Mouse (Mus musculus) neural tube, embryonic 12.5 days (tissue): ENCODE data around the gene Suv39h1. TPM values are rescaled to one million over a fixed set of nuclear protein-coding genes. Genes with fewer than 3 reads are reported as not detected.
"Not testable (repeated sequence)": the region's sequence is repeated elsewhere in the genome, so short reads cannot be mapped to it uniquely, and the experiment has no call there.

Source experiments
- ATAC-seq: fragments of 200-750 bp; cut with Nextera tagmentation; 2 replicates; pipeline ENCODE4 v1.8.0; 2017; ENCODE audit warnings: low read depth, mild to moderate bottlenecking, moderate TSS enrichment, moderate library complexity; ENCODE audit not compliant: low FRiP score
- H3K27ac ChIP-seq: fragments of 300-500 bp; sonication (generic); 2 replicates; pipeline ENCODE4 v1.5.1; 2016
- H3K27me3 ChIP-seq: fragments of 300-500 bp; sonication (generic); replicated peaks from 2 replicates; pipeline ENCODE4 v1.6.1; 2016; ENCODE audit warnings: mild to moderate bottlenecking
- H3K36me3 ChIP-seq: fragments of 300-500 bp; sonication (generic); 2 replicates; pipeline ENCODE4 v1.6.1; 2016; ENCODE audit warnings: mild to moderate bottlenecking
- H3K4me1 ChIP-seq: fragments of 300-500 bp; sonication (generic); 2 replicates; pipeline ENCODE4 v1.6.1; 2016
- H3K4me2 ChIP-seq: fragments of 300-500 bp; sonication (generic); replicated peaks from 2 replicates; pipeline ENCODE4 v1.6.1; 2016; ENCODE audit warnings: mild to moderate bottlenecking
- H3K4me3 ChIP-seq: fragments of 300-500 bp; sonication (generic); 2 replicates; pipeline ENCODE4 v1.5.1; 2016
- H3K9ac ChIP-seq: fragments of 300-500 bp; sonication (generic); 2 replicates; pipeline ENCODE4 v1.6.1; 2016; ENCODE audit warnings: mild to moderate bottlenecking
- H3K9me3 ChIP-seq: fragments of 300-500 bp; sonication (generic); 2 replicates; pipeline ENCODE4 v1.6.1; 2016; ENCODE audit warnings: mild to moderate bottlenecking
- WGBS: fragments of 180-500 bp; shearing (Covaris S2); methylation state at CpG from one replicate; pipeline ENCODE4 v1.1.7; 2016; 5-methylcytosine and 5-hydroxymethylcytosine counted together
- polyA plus RNA-seq: library from polyadenylated mRNA; unstranded; fragments of >200 nt; fragmentation: Nextera tagmentation; extraction: Ambion mirVana; gene quantifications from 2 replicates; pipeline ENCODE4 v1.2.1, GENCODE M21; 2016

The Suv39h1 gene
- polyA plus RNA-seq, 1 experiment from 2014 or later = 63.2 TPM

- 65% methylated on average over 2 of the region's 2 CpGs for WGBS
- Histone ChIP-seq H3K9me3 (no peaks in the 10 kb centered on the region), H3K4me3 (no peak within 1 kb of the TSS), H3K36me3 (no peaks in the 10 kb centered on the region), H3K4me2 (no peak within 1 kb of the TSS), H3K9ac (no peak within 1 kb of the TSS), H3K27me3 (no peaks in the 10 kb centered on the region), H3K27ac (no peak within 1 kb of the TSS), H3K4me1 (no peaks in the 10 kb centered on the region)
- no peak for ATAC-seq
Measured at GRCm38 (mm10) chrX:8018286-8018685, 56.3 kb downstream of the Suv39h1 start, which contains the start of gene Glod5. TSS of gene Glod5 (minus strand) at chrX:8018492.

DNA sequence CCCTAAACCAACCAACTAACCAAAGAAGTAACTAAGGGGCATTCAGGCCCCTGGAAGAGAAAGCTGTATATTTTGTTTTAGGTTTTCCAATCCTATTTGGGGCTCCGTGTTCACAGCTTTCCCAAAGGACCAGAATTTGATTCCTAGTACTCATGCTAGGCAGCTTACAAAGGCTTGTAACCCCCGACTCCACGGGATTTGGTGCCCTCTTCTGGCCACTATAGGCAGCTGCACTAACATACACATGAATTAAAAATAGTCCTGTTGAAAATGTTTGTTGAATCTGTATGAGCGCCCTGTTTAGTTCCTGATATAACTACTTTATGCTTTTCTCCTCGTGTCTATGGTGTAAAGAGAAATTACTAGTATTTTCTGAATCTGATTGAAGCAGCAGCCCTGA, 57.4 kb downstream of the Suv39h1 start:
- no peak overlapping the region for H3K9ac ChIP-seq
- no peaks in the 10 kb centered on the region for H3K9me3 ChIP-seq
- H3K4me3 ChIP-seq = no peak overlapping the region
- no peak overlapping the region for H3K27ac ChIP-seq
- WGBS = 11% methylated on average over 5 of the region's 5 CpGs
- H3K36me3 ChIP-seq = no peaks in the 10 kb centered on the region
- no peaks in the 10 kb centered on the region for H3K4me1 ChIP-seq
- no peak for ATAC-seq
- H3K4me2 ChIP-seq = no peak overlapping the region
- no peaks in the 10 kb centered on the region for H3K27me3 ChIP-seq

DNA sequence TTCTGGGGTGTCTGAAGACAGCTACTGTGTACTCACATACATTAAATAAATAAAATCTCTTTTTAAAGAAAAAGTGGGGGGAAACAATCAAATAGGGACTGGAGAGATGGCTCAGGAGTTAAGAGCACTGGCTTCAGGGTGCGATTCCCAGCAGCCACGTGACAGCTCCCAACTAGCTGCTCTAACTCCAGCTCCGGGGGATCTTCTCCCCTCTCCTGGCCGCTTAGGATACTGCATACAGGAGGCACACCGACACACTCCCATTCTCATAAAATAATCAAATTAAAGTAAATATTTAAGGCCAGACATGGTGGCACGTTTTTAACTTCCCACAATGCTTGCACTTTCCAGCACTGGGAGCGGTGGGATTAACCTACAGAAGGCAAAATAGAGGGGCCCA, 58.9 kb downstream of the Suv39h1 start:
- not testable (repeated sequence) for H3K9me3 ChIP-seq, H3K4me2 ChIP-seq, ATAC-seq, H3K9ac ChIP-seq, H3K4me3 ChIP-seq, H3K4me1 ChIP-seq, H3K27me3 ChIP-seq, H3K36me3 ChIP-seq, H3K27ac ChIP-seq
- WGBS = 29% methylated on average over 7 of the region's 7 CpGs

DNA sequence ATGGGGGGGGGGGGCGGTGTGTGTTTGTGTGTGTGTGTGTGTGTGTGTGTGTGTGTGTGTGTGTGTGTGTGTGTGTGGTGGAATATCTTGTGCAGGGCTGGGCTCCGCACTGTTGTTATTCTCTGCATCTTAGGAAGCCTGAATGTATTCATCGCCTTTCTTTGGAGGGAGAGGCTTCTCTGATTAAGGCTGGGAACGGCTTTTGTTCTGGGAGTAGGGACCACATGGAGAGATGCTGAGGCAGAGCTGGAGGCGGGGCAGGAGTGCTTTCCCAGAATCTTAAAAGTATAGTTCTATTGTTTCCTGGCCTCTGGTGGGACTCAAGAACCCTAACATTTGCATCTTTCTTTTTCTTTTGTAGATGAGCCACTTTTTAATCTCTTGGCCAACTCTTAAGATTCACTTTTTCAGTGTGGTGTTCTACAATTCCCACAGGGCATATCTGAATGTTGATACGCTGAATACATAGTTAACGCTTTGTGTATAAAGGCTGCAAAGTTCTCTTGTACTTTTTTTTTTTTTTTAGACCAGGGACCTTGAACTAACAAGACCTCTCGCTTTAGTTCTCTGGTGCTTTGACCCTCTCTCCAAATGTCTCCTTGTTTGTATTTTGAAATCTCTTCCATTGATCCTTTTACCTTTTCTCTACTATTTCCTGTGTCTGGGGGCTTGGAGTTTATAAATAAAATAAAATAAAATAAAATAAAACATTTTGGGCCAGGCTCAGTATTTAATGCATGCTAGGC, 60.8 kb downstream of the Suv39h1 start:
- Histone ChIP-seq H3K4me3 (no peak overlapping the region), H3K9me3 (no peaks in the 10 kb centered on the region), H3K27ac (no peak overlapping the region), H3K4me2 (no peak overlapping the region), H3K36me3 (no peaks in the 10 kb centered on the region), H3K9ac (no peak overlapping the region), H3K4me1 (no peaks in the 10 kb centered on the region), H3K27me3 (no peaks in the 10 kb centered on the region)
- no peak for ATAC-seq
- WGBS = 19% methylated on average over 7 of the region's 8 CpGs

GRCm38 (mm10) chrX:8013157-8013556, 61.4 kb downstream of the Suv39h1 start:
- Histone ChIP-seq H3K4me2 (no peak overlapping the region), H3K27ac (no peak overlapping the region), H3K4me1 (no peaks in the 10 kb centered on the region), H3K4me3 (no peak overlapping the region), H3K36me3 (no peaks in the 10 kb centered on the region), H3K27me3 (no peaks in the 10 kb centered on the region), H3K9me3 (no peaks in the 10 kb centered on the region), H3K9ac (no peak overlapping the region)
- no peak; the same call in 1 of the 2 replicates for ATAC-seq
- 14% methylated on average over 2 of the region's 2 CpGs for WGBS

Other genes starting within 250 kb of the Suv39h1 start
- gene Otud5, start 233.4 kb downstream of the Suv39h1 start, polyA plus RNA-seq = 68.6 and 72.3 TPM in 2 replicates
- gene Pim2, start 196.5 kb downstream of the Suv39h1 start, polyA plus RNA-seq = 9.3 and 12.8 TPM in 2 replicates
- 35.4 and 36.5 TPM in 2 replicates for gene Slc35a2, start 190.7 kb downstream of the Suv39h1 start, polyA plus RNA-seq
- 179 and 180 TPM in 2 replicates for gene Pqbp1, start 175.5 kb downstream of the Suv39h1 start, polyA plus RNA-seq
- gene Timm17b, start 175.4 kb downstream of the Suv39h1 start, polyA plus RNA-seq = 143 and 147 TPM in 2 replicates
- not detected in 2 replicates for gene Gm10491, start 166.9 kb downstream of the Suv39h1 start, polyA plus RNA-seq
- not detected in 2 replicates for gene Gm10490, start 165.2 kb downstream of the Suv39h1 start, polyA plus RNA-seq
- 137 and 142 TPM in 2 replicates for gene Pcsk1n, start 154.9 kb downstream of the Suv39h1 start, polyA plus RNA-seq
- not detected in 2 replicates for gene Eras, start 146.2 kb downstream of the Suv39h1 start, polyA plus RNA-seq
- gene Hdac6, start 126.9 kb downstream of the Suv39h1 start, polyA plus RNA-seq = 56.8 and 60.8 TPM in 2 replicates
- 1.2 and 1.5 TPM in 2 replicates for gene Gata1, start 96.7 kb downstream of the Suv39h1 start, polyA plus RNA-seq
- gene Glod5, start 56.3 kb downstream of the Suv39h1 start, polyA plus RNA-seq = not detected in 2 replicates
- gene Was, start 15.7 kb upstream of the Suv39h1 start, polyA plus RNA-seq = 0.22 and 0.23 TPM in 2 replicates
- gene Wdr13, start 58.1 kb upstream of the Suv39h1 start, polyA plus RNA-seq = 42.6 and 45.0 TPM in 2 replicates
- gene Rbm3, start 71.1 kb upstream of the Suv39h1 start, polyA plus RNA-seq = 397 and 400 TPM in 2 replicates
- gene Tbc1d25, start 101.4 kb upstream of the Suv39h1 start, polyA plus RNA-seq = 15.1 and 16.5 TPM in 2 replicates
- gene Ebp, start 118.8 kb upstream of the Suv39h1 start, polyA plus RNA-seq = 33.0 and 36.0 TPM in 2 replicates
- 32.3 and 36.2 TPM in 2 replicates for gene Porcn, start 131.8 kb upstream of the Suv39h1 start, polyA plus RNA-seq
- 45.8 and 46.3 TPM in 2 replicates for gene Ftsj1, start 177.6 kb upstream of the Suv39h1 start, polyA plus RNA-seq
- 6.4 and 6.9 TPM in 2 replicates for gene Slc38a5, start 196.4 kb upstream of the Suv39h1 start, polyA plus RNA-seq